8 mouse cellular contexts compared by ENCODE assay signal in the genomic region with DNA sequence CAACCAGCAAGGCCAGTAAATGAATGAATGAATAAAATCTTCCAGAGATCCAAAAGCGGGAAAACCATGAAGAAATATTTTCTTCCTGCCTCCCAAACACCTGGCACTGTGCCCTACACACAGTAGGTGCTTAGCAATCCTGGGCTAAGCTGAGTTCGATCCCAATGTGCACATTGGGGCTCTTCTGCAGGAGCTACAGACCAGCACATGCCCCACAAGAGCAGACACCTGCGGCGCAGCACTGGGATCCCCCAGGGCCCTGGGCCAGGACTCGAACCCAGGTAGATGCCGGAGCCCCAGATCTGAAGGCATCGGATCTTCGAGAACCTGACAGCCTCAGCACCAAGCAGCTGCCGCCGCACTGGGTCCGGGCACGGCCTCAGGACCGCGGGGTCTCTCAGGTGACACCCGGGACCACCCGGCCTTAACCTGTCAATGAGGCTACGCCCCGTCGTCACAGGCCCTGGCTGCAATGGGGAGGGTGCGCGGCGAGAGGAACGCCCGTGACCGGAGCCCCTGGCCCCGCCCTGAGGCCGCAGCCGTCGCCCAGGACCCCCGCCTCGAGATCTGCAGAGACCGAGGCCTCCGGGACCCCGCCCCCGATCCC. TPM values are rescaled to one million over a fixed set of nuclear protein-coding genes. Genes with fewer than 3 reads are reported as not detected.
DNase-seq lines count a peak whose midpoint lies in the region; ATAC-seq lines count a peak whose summit lies in the region.

No protein-coding gene starts in this region.

- peak overlapping the region; percentile 82 for H3K27ac ChIP-seq in kidney, embryonic 15.5 days
- H3K27ac ChIP-seq in hindbrain, embryonic 13.5 days, result peak overlapping the region; percentile 90
- H3K27ac ChIP-seq in midbrain, embryonic 14.5 days (replicated peaks; ENCODE audit: low read depth, low read length), result peak overlapping the region; percentile 85

- peak overlapping the region; percentile 78 for H3K9ac ChIP-seq in kidney, embryonic 15.5 days
- H3K9ac ChIP-seq in hindbrain, embryonic 13.5 days, result peak overlapping the region; percentile 95
- H3K9ac ChIP-seq in midbrain, embryonic 14.5 days (replicated peaks; ENCODE audit: low read length), result peak overlapping the region; percentile 89

- H3K9me3 ChIP-seq in kidney, embryonic 15.5 days (replicated peaks), result no peaks in the 10 kb centered on the region
- H3K9me3 ChIP-seq in hindbrain, embryonic 13.5 days, result no peaks in the 10 kb centered on the region
- no peaks in the 10 kb centered on the region for H3K9me3 ChIP-seq in midbrain, embryonic 14.5 days (ENCODE audit: control insufficient read depth, low read length)

- peaks cover 23% of the 10 kb centered on the region for H3K4me1 ChIP-seq in kidney, embryonic 15.5 days
- H3K4me1 ChIP-seq in hindbrain, embryonic 13.5 days (replicated peaks), result peaks cover 21% of the 10 kb centered on the region
- peaks cover 9% of the 10 kb centered on the region; the same call in 1 of the 2 replicates for H3K4me1 ChIP-seq in midbrain, embryonic 14.5 days (ENCODE audit: control insufficient read depth, insufficient read depth, low read length)

- peak overlapping the region; percentile 95 for H3K4me3 ChIP-seq in kidney, embryonic 15.5 days (replicated peaks)
- H3K4me3 ChIP-seq in hindbrain, embryonic 13.5 days, result peak overlapping the region; percentile 86
- H3K4me3 ChIP-seq in midbrain, embryonic 14.5 days (replicated peaks; ENCODE audit: low read depth, low read length), result peak overlapping the region; percentile 79

- ATAC-seq in kidney, embryonic 15.5 days (replicated peaks; ENCODE audit: low FRiP score), result peak; percentile 75
- peak; percentile 70 for ATAC-seq in hindbrain, embryonic 13.5 days (ENCODE audit: low FRiP score)
- peak; percentile 83 for ATAC-seq in midbrain, embryonic 14.5 days (ENCODE audit: low FRiP score, low TSS enrichment)

- peaks cover 28% of the 10 kb centered on the region for H3K36me3 ChIP-seq in kidney, embryonic 15.5 days
- peaks cover 25% of the 10 kb centered on the region for H3K36me3 ChIP-seq in hindbrain, embryonic 13.5 days
- H3K36me3 ChIP-seq in midbrain, embryonic 14.5 days (ENCODE audit: control insufficient read depth, insufficient read depth, low read length), result peaks cover 28% of the 10 kb centered on the region

- no peaks in the 10 kb centered on the region for H3K27me3 ChIP-seq in kidney, embryonic 15.5 days
- no peaks in the 10 kb centered on the region for H3K27me3 ChIP-seq in hindbrain, embryonic 13.5 days
- no peaks in the 10 kb centered on the region for H3K27me3 ChIP-seq in midbrain, embryonic 14.5 days (ENCODE audit: control insufficient read depth, insufficient read depth, low read length)

- WGBS in kidney, embryonic 15.5 days, result 1% methylated on average over 35 of the region's 35 CpGs
- WGBS in hindbrain, embryonic 13.5 days, result 3% methylated on average over 35 of the region's 35 CpGs
- WGBS in midbrain, embryonic 14.5 days, result 3% methylated on average over 35 of the region's 35 CpGs

- H3K4me2 ChIP-seq in kidney, embryonic 15.5 days, result peak overlapping the region; percentile 85
- peak overlapping the region; percentile 85 for H3K4me2 ChIP-seq in hindbrain, embryonic 13.5 days
- H3K4me2 ChIP-seq in midbrain, embryonic 14.5 days (ENCODE audit: low read length), result peak overlapping the region; percentile 83

- no peak for DNase-seq in kidney, adult 18-20 months
- DNase-seq in brain, adult 2 months (ENCODE audit: low read depth, low spot score), result peak; percentile 24
- no peak for DNase-seq in midbrain, embryonic 14.5 days
- no peak for DNase-seq in adrenal gland, postnatal 25 days
- no peak for DNase-seq in adrenal gland, postnatal 14 days
- DNase-seq in embryo, embryonic 10 days (ENCODE audit: low spot score), result no peak

RNA-seq across cellular contexts. Expression of a gene that starts 0.4 kb away (rescaled TPM):
- 18.0 and 18.4 TPM in 2 replicates for polyA plus RNA-seq in kidney, embryonic 15.5 days (2015; fragmentation: Nextera tagmentation; extraction: Ambion mirVana)
- 50.8 and 57.4 TPM in 2 replicates for polyA plus RNA-seq in hindbrain, embryonic 13.5 days (2015; fragmentation: Nextera tagmentation; extraction: Ambion mirVana)
- polyA plus RNA-seq in midbrain, embryonic 14.5 days (2014; fragmentation: Nextera tagmentation; extraction: Ambion mirVana), result 40.2 and 52.5 TPM in 2 replicates
- 29.4 and 40.3 TPM in 2 replicates for total RNA-seq in adrenal gland, postnatal 25 days (2021)
- total RNA-seq in adrenal gland, postnatal 14 days (2021), result 23.3 and 30.8 TPM in 2 replicates

RNA-seq across cellular contexts. Expression of a gene that starts 8.5 kb away (rescaled TPM):
- polyA plus RNA-seq in kidney, embryonic 15.5 days (2015; fragmentation: Nextera tagmentation; extraction: Ambion mirVana), result 31.0 and 33.6 TPM in 2 replicates
- polyA plus RNA-seq in hindbrain, embryonic 13.5 days (2015; fragmentation: Nextera tagmentation; extraction: Ambion mirVana), result 0.49 and 1.2 TPM in 2 replicates
- polyA plus RNA-seq in midbrain, embryonic 14.5 days (2014; fragmentation: Nextera tagmentation; extraction: Ambion mirVana), result 1.3 and 1.6 TPM in 2 replicates
- 17.1 and 17.2 TPM in 2 replicates for total RNA-seq in adrenal gland, postnatal 25 days (2021)
- 45.7 and 48.0 TPM in 2 replicates for total RNA-seq in adrenal gland, postnatal 14 days (2021)

RNA-seq across cellular contexts. Expression of a gene that starts 14.7 kb away (rescaled TPM):
- polyA plus RNA-seq in kidney, embryonic 15.5 days (2015; fragmentation: Nextera tagmentation; extraction: Ambion mirVana), result 0.33 and 1.1 TPM in 2 replicates
- 0.14 TPM in 1 of 2 replicates, not detected in the other for polyA plus RNA-seq in hindbrain, embryonic 13.5 days (2015; fragmentation: Nextera tagmentation; extraction: Ambion mirVana)
- not detected in 2 replicates for polyA plus RNA-seq in midbrain, embryonic 14.5 days (2014; fragmentation: Nextera tagmentation; extraction: Ambion mirVana)
- 0.55 and 1.2 TPM in 2 replicates for total RNA-seq in adrenal gland, postnatal 25 days (2021)
- 0.26 and 4.7 TPM in 2 replicates for total RNA-seq in adrenal gland, postnatal 14 days (2021)

RNA-seq across cellular contexts. Expression of a gene that starts 35.4 kb away (rescaled TPM):
- polyA plus RNA-seq in kidney, embryonic 15.5 days (2015; fragmentation: Nextera tagmentation; extraction: Ambion mirVana), result 39.7 and 48.4 TPM in 2 replicates
- 8.3 and 9.3 TPM in 2 replicates for polyA plus RNA-seq in hindbrain, embryonic 13.5 days (2015; fragmentation: Nextera tagmentation; extraction: Ambion mirVana)
- 3.6 and 8.9 TPM in 2 replicates for polyA plus RNA-seq in midbrain, embryonic 14.5 days (2014; fragmentation: Nextera tagmentation; extraction: Ambion mirVana)
- total RNA-seq in adrenal gland, postnatal 25 days (2021), result 75.2 and 78.7 TPM in 2 replicates
- total RNA-seq in adrenal gland, postnatal 14 days (2021), result 83.0 and 121 TPM in 2 replicates

Comparison
In these comparisons a context has a peak if more than half of its experiments do, and no peak if none do; other contexts are left out.
1. RNA of a gene that starts 8.5 kb away (polyA plus RNA-seq): 31.0 to 33.6 TPM in kidney, embryonic 15.5 days; 1.3 to 1.6 TPM in midbrain, embryonic 14.5 days and 0.49 to 1.2 TPM in hindbrain, embryonic 13.5 days; every median in the first group is over 10 times any median in the second.
2. Peak in every context shown above with its lines, with median percentiles within 50 percentile points of each other: ATAC-seq, H3K27ac ChIP-seq, H3K4me2 ChIP-seq, H3K4me3 ChIP-seq and H3K9ac ChIP-seq.